Mouse (Mus musculus): Measurements from ENCODE around the gene Spg11. TPM values are rescaled to one million over a fixed set of nuclear protein-coding genes. Genes with fewer than 3 reads are reported as not detected.

The Spg11 gene
- polyA plus RNA-seq, 1 experiment, result 14.0 TPM

DNA sequence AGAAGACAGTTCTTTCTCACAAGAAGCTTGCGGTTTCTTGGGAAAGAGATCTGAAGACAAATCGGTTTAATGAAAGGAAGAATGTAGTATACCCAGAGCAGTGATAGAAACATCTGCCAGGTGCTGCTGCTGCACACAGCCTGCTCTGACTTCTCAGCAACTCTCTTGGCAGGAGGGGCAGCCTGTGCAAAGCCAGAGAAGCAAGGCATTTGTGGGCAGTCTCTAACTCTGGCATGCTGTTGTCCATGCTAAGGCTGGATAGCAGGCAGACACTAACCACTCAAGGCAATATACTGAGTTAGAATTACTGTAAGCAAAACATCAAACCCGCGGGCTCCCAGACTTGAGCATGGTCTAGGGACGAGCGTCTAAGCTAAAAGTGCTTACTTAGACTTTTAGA, 41.5 kb upstream of the Spg11 start:
- peaks cover 4% of the 10 kb centered on the region for H3K36me3 ChIP-seq (ENCODE audit: control insufficient read depth, insufficient read depth, low read length)
- H3K27ac ChIP-seq (ENCODE audit: control insufficient read depth, insufficient read depth, low read length), result peak overlapping the region; percentile 15; the same call in 1 of the 2 replicates
- no peak overlapping the region for H3K4me3 ChIP-seq (ENCODE audit: control insufficient read depth, insufficient read depth, low read length)
- TF ChIP-seq CTCF (IDR thresholded peaks at IDR 0.05; ENCODE audit: borderline replicate concordance, control insufficient read depth, extremely low read depth, insufficient read depth, low read length, poor library complexity) (no peak), POLR2A (IDR thresholded peaks at IDR 0.05; ENCODE audit: control insufficient read depth, extremely low read depth, insufficient read depth, low read length, poor library complexity) (no peak)
- peaks cover 40% of the 10 kb centered on the region for H3K4me1 ChIP-seq (replicated peaks; ENCODE audit: control insufficient read depth, insufficient read depth, low read length)
- peak; percentile 27 for DNase-seq
- 63% methylated on average over 6 of the region's 6 CpGs for WGBS
- H3K27me3 ChIP-seq (ENCODE audit: control insufficient read depth, insufficient read depth, low read length), result no peaks in the 10 kb centered on the region

GRCm38 (mm10) chr2:122158362-122158802, 40.2 kb upstream of the Spg11 start:
- Histone ChIP-seq H3K4me1 (replicated peaks; ENCODE audit: control insufficient read depth, insufficient read depth, low read length) (peaks cover 30% of the 10 kb centered on the region), H3K27me3 (ENCODE audit: control insufficient read depth, insufficient read depth, low read length) (no peaks in the 10 kb centered on the region), H3K36me3 (ENCODE audit: control insufficient read depth, insufficient read depth, low read length) (peaks cover 12% of the 10 kb centered on the region), H3K4me3 (ENCODE audit: control insufficient read depth, insufficient read depth, low read length) (no peak overlapping the region), H3K27ac (ENCODE audit: control insufficient read depth, insufficient read depth, low read length) (no peak overlapping the region)
- no peak for DNase-seq
- TF ChIP-seq POLR2A (IDR thresholded peaks at IDR 0.05; ENCODE audit: control insufficient read depth, extremely low read depth, insufficient read depth, low read length, poor library complexity) (no peak), CTCF (IDR thresholded peaks at IDR 0.05; ENCODE audit: borderline replicate concordance, control insufficient read depth, extremely low read depth, insufficient read depth, low read length, poor library complexity) (no peak)
- WGBS, result 86% methylated on average over 6 of the region's 6 CpGs

DNA sequence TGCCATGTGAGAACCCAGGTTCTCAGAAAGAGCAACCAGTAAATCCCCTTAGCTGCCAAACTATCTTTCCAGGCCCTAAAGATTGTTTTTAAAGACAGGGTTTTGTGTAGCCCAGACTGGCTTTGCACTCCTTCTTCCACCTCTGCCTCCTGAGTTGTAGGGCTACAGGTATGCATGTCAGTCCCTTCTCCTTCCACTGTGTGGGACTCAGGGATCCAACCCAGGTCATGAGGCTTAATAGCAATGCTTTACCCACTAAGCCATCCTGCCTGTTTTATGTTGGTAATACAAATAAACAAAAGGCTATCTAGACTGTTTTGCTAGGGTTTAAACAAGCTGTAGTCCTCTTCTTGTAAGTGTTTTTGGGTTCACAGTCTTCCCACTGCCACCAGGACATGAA, 39.4 kb upstream of the Spg11 start:
- Histone ChIP-seq H3K4me3 (ENCODE audit: control insufficient read depth, insufficient read depth, low read length) (no peak overlapping the region), H3K4me1 (replicated peaks; ENCODE audit: control insufficient read depth, insufficient read depth, low read length) (peaks cover 27% of the 10 kb centered on the region), H3K27me3 (ENCODE audit: control insufficient read depth, insufficient read depth, low read length) (no peaks in the 10 kb centered on the region), H3K27ac (ENCODE audit: control insufficient read depth, insufficient read depth, low read length) (no peak overlapping the region), H3K36me3 (ENCODE audit: control insufficient read depth, insufficient read depth, low read length) (peaks cover 19% of the 10 kb centered on the region)
- no peak for DNase-seq
- TF ChIP-seq POLR2A (IDR thresholded peaks at IDR 0.05; ENCODE audit: control insufficient read depth, extremely low read depth, insufficient read depth, low read length, poor library complexity) (no peak), CTCF (IDR thresholded peaks at IDR 0.05; ENCODE audit: borderline replicate concordance, control insufficient read depth, extremely low read depth, insufficient read depth, low read length, poor library complexity) (no peak)

GRCm38 (mm10) chr2:122156051-122156700, 38.0 kb upstream of the Spg11 start:
- H3K27ac ChIP-seq (ENCODE audit: control insufficient read depth, insufficient read depth, low read length), result no peak overlapping the region
- TF ChIP-seq POLR2A (IDR thresholded peaks at IDR 0.05; ENCODE audit: control insufficient read depth, extremely low read depth, insufficient read depth, low read length, poor library complexity) (no peak), CTCF (IDR thresholded peaks at IDR 0.05; ENCODE audit: borderline replicate concordance, control insufficient read depth, extremely low read depth, insufficient read depth, low read length, poor library complexity) (no peak)

GRCm38 (mm10) chr2:122155292-122155691, 37.1 kb upstream of the Spg11 start:
- 76% methylated on average over 2 of the region's 2 CpGs for WGBS
- Histone ChIP-seq H3K27ac (ENCODE audit: control insufficient read depth, insufficient read depth, low read length) (no peak overlapping the region), H3K4me3 (ENCODE audit: control insufficient read depth, insufficient read depth, low read length) (no peak overlapping the region), H3K4me1 (replicated peaks; ENCODE audit: control insufficient read depth, insufficient read depth, low read length) (peaks cover 27% of the 10 kb centered on the region), H3K36me3 (ENCODE audit: control insufficient read depth, insufficient read depth, low read length) (peaks cover 33% of the 10 kb centered on the region), H3K27me3 (ENCODE audit: control insufficient read depth, insufficient read depth, low read length) (no peaks in the 10 kb centered on the region)
- TF ChIP-seq CTCF (IDR thresholded peaks at IDR 0.05; ENCODE audit: borderline replicate concordance, control insufficient read depth, extremely low read depth, insufficient read depth, low read length, poor library complexity), result no peak
- TF ChIP-seq POLR2A (IDR thresholded peaks at IDR 0.05; ENCODE audit: control insufficient read depth, extremely low read depth, insufficient read depth, low read length, poor library complexity), result no peak
- DNase-seq, result no peak

More at GRCm38 (mm10) chr2:122156051-122156700, 38.0 kb upstream of the Spg11 start:
- no peak for DNase-seq
- 76% methylated on average over 4 of the region's 4 CpGs for WGBS
- peaks cover 32% of the 10 kb centered on the region for H3K36me3 ChIP-seq (ENCODE audit: control insufficient read depth, insufficient read depth, low read length)
- H3K4me3 ChIP-seq (ENCODE audit: control insufficient read depth, insufficient read depth, low read length), result no peak overlapping the region
- H3K27me3 ChIP-seq (ENCODE audit: control insufficient read depth, insufficient read depth, low read length), result no peaks in the 10 kb centered on the region
- H3K4me1 ChIP-seq (replicated peaks; ENCODE audit: control insufficient read depth, insufficient read depth, low read length), result peaks cover 27% of the 10 kb centered on the region

DNA sequence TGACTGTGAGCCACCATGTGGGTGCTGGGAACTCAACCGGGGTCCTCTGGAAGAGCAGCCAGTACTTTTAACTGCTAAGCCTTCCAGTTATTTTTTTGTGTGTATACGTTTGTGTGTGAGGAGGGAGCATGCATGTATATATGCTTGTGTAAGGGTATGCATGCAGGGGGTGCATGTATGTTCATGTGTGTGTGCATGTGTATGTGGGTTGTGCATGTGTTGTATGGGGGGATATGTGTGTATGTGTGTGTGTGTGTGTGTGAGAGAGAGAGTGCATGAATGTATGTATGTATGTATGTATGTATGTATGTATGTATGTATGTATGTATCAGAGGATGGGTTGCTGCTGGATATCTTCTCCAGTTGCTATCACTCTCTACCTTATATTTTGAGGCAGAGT, 36.3 kb upstream of the Spg11 start:
- Histone ChIP-seq H3K4me1 (replicated peaks; ENCODE audit: control insufficient read depth, insufficient read depth, low read length) (peaks cover 26% of the 10 kb centered on the region), H3K27ac (ENCODE audit: control insufficient read depth, insufficient read depth, low read length) (no peak overlapping the region), H3K36me3 (ENCODE audit: control insufficient read depth, insufficient read depth, low read length) (peaks cover 33% of the 10 kb centered on the region), H3K27me3 (ENCODE audit: control insufficient read depth, insufficient read depth, low read length) (no peaks in the 10 kb centered on the region), H3K4me3 (ENCODE audit: control insufficient read depth, insufficient read depth, low read length) (no peak overlapping the region)
- TF ChIP-seq CTCF (IDR thresholded peaks at IDR 0.05; ENCODE audit: borderline replicate concordance, control insufficient read depth, extremely low read depth, insufficient read depth, low read length, poor library complexity) (no peak), POLR2A (IDR thresholded peaks at IDR 0.05; ENCODE audit: control insufficient read depth, extremely low read depth, insufficient read depth, low read length, poor library complexity) (no peak)
- WGBS, result 96% methylated on average over 2 of the region's 2 CpGs
- no peak for DNase-seq

Measured in thymus, adult 2 months (tissue).